ENCODE assay signal across 8 mouse cellular contexts in the genomic region with DNA sequence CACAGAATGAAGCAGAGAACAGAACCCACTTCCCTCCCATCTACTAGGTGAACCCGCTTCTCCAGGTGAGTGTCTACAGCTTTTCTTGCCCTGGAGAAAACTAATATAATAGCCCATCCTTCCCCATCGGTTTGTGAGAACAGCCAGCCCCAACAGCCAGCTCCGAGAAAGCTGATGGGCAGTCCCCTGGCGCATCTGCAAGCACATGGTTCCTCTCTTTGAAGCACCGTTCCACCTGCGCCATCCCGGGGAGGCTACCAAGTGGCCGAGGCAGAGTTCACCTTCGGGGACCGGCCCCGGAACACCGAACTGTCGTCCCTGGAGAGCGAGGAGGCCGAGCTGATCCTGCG. TPM values are rescaled to one million over a fixed set of nuclear protein-coding genes. Genes with fewer than 3 reads are reported as not detected.
A peak's percentile ranks its signal among the peaks of the same experiment; 100 is the strongest.
DNase-seq lines count a peak whose midpoint lies in the region; ATAC-seq lines count a peak whose summit lies in the region.

No protein-coding gene starts in this region.

- H3K4me3 ChIP-seq in heart, embryonic 10.5 days, result peak overlapping the region; percentile 65
- H3K4me3 ChIP-seq in liver, embryonic 13.5 days (replicated peaks), result peak overlapping the region; percentile 49

- ATAC-seq in liver, embryonic 13.5 days (ENCODE audit: low read depth), result no peak
- ATAC-seq in granulocyte monocyte progenitor cell, adult 5-6 weeks (replicated peaks; ENCODE audit: poor library complexity, severe bottlenecking), result no peak

- no peak for DNase-seq in heart, embryonic 10.5 days (ENCODE audit: low spot score)
- DNase-seq in heart, postnatal 4 days, result no peak
- DNase-seq in thymus, postnatal 4 days, result peak; percentile 42
- no peak for DNase-seq in thymus, postnatal 25 days
- no peak for DNase-seq in liver, embryonic 13.5 days
- DNase-seq in yolk sac, embryonic 10.5 days (ENCODE audit: low spot score), result peak; percentile 12
- DNase-seq in embryo, embryonic 11 days, result no peak

- no peak overlapping the region for H3K9ac ChIP-seq in liver, embryonic 13.5 days

- peak overlapping the region; percentile 66 for H3K4me2 ChIP-seq in liver, embryonic 13.5 days

- WGBS in heart, embryonic 10.5 days, result 3% methylated on average over 16 of the region's 16 CpGs
- WGBS in liver, embryonic 13.5 days (ENCODE audit: insufficient replicate concordance), result 4% methylated on average over 16 of the region's 16 CpGs

- H3K36me3 ChIP-seq in heart, embryonic 10.5 days, result no peaks in the 10 kb centered on the region
- H3K36me3 ChIP-seq in liver, embryonic 13.5 days, result no peaks in the 10 kb centered on the region

- H3K9me3 ChIP-seq in heart, embryonic 10.5 days, result no peaks in the 10 kb centered on the region
- H3K9me3 ChIP-seq in liver, embryonic 13.5 days (replicated peaks), result no peaks in the 10 kb centered on the region

- H3K27ac ChIP-seq in heart, embryonic 10.5 days, result 0 out of 2 replicates have a peak overlapping the region, but pooled peaks have one; percentile 77
- no peak overlapping the region for H3K27ac ChIP-seq in liver, embryonic 13.5 days

- H3K4me1 ChIP-seq in heart, embryonic 10.5 days, result peaks cover 28% of the 10 kb centered on the region
- peaks cover 20% of the 10 kb centered on the region for H3K4me1 ChIP-seq in liver, embryonic 13.5 days (replicated peaks)

- peaks cover 83% of the 10 kb centered on the region for H3K27me3 ChIP-seq in heart, embryonic 10.5 days (ENCODE audit: insufficient read depth, poor library complexity, severe bottlenecking)
- H3K27me3 ChIP-seq in liver, embryonic 13.5 days, result peaks cover 95% of the 10 kb centered on the region

RNA-seq across cellular contexts. Expression of a gene that starts 1.2 kb away (rescaled TPM):
- polyA plus RNA-seq in heart, embryonic 10.5 days (2016; fragmentation: Nextera tagmentation; extraction: Ambion mirVana), result not detected in 2 replicates
- not detected for total RNA-seq in heart, postnatal 4 days (2021)
- polyA plus RNA-seq in liver, embryonic 13.5 days (2015; fragmentation: Nextera tagmentation; extraction: Ambion mirVana), result not detected in 2 replicates
- not detected in 2 replicates for total RNA-seq in granulocyte monocyte progenitor cell, adult 5-6 weeks (2014; fragmentation: Nextera tagmentation)
- not detected in 2 replicates for total RNA-seq in granulocyte monocyte progenitor cell, adult 5-6 weeks (2017)

RNA-seq across cellular contexts. Expression of a gene that starts 25.5 kb away (rescaled TPM):
- 2.5 and 7.9 TPM in 2 replicates for polyA plus RNA-seq in heart, embryonic 10.5 days (2016; fragmentation: Nextera tagmentation; extraction: Ambion mirVana)
- total RNA-seq in heart, postnatal 4 days (2021), result not detected
- 0.22 and 0.39 TPM in 2 replicates for polyA plus RNA-seq in liver, embryonic 13.5 days (2015; fragmentation: Nextera tagmentation; extraction: Ambion mirVana)
- total RNA-seq in granulocyte monocyte progenitor cell, adult 5-6 weeks (2014; fragmentation: Nextera tagmentation), result not detected in 2 replicates
- not detected in 2 replicates for total RNA-seq in granulocyte monocyte progenitor cell, adult 5-6 weeks (2017)

RNA-seq across cellular contexts. Expression of a gene that starts 46.9 kb away (rescaled TPM):
- 0.11 TPM in 1 of 2 replicates, not detected in the other for polyA plus RNA-seq in heart, embryonic 10.5 days (2016; fragmentation: Nextera tagmentation; extraction: Ambion mirVana)
- total RNA-seq in heart, postnatal 4 days (2021), result not detected
- not detected in 2 replicates for polyA plus RNA-seq in liver, embryonic 13.5 days (2015; fragmentation: Nextera tagmentation; extraction: Ambion mirVana)
- total RNA-seq in granulocyte monocyte progenitor cell, adult 5-6 weeks (2014; fragmentation: Nextera tagmentation), result not detected in 2 replicates
- not detected in 2 replicates for total RNA-seq in granulocyte monocyte progenitor cell, adult 5-6 weeks (2017)

Comparison
In these comparisons a context has a peak if more than half of its experiments do, and no peak if none do; other contexts are left out.
1. DNase-seq: peak in thymus, postnatal 4 days (single experiment) and yolk sac, embryonic 10.5 days (single experiment); none in heart, embryonic 10.5 days (single experiment), heart, postnatal 4 days (single experiment), thymus, postnatal 25 days (single experiment), liver, embryonic 13.5 days (single experiment) and embryo, embryonic 11 days (single experiment).